Mouse (Mus musculus) right cerebral cortex, postnatal 36 days (tissue): ENCODE data around the gene Hpse2.
A peak's percentile ranks its signal among the peaks of the same experiment; 100 is the strongest.
"Not testable (repeated sequence)": the region's sequence is repeated elsewhere in the genome, so short reads cannot be mapped to it uniquely, and the experiment has no call there.

Experiments used
- DNase-seq, 2 experiments: peaks; one replicate each; pipeline ENCODE4 v3.0.0; 2022; ENCODE audit warnings: low spot score in 2 of 2, mixed read lengths in 1 of 2

Gene Hpse2

DNA sequence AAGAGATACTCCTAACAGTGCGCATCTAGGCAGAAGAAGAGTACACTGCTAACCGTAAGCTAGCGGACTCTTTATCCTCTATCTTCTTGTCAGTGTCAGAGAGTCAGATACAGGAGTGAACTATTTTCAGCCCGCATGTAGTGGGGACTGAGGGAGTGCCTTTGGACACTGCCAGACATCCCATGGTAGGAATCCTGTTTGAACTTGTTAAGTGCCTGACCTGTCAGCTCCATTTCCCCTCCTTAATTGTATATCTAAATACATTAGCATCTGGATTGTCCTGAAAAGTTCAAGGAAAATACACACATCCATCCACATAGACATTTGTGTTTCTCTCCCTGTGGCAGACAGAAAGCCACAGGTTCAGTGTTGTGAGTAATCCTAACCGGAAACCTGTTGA is 531.1 kb downstream of the Hpse2 start:
- no peak for DNase-seq

DNA sequence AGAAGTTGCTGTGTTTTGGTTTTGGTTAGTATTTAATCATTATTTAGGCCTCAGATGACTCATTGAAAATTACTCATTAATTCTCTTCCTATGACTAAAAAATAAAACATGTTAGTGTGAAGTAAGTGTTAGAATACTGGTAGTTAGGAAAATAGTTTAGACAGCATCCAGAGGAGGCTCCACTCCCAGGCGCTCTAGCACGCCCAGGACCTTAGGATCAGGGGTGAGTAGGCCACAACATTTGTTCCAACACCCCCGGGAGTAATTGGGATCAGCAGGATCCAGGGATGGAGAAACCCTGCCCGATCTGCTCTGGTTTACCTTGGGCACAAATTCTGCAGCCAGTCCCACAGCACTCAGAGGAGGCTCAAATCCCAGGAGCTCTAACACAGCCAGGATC is 532.5 kb downstream of the Hpse2 start:
- no peak for DNase-seq

DNA sequence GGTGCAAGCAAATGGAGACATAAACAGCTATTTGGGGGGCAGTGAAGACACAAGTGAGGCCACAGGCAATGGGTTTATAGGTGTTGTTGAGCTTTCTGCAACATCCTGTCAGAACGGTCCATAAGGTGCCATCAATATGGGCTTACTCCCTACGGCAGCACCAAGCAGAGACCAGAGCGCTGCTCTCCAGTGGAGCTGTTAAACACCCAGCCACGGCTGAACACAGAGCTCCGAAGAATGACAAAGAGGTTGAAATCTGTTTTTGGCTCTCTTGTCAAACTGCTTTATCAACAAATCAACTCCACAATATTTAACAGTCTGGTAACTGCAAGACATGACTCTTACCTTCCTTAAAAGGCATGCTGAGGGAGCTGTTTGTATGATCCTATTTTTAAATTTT is 537.7 kb downstream of the Hpse2 start:
- no peak for DNase-seq

DNA sequence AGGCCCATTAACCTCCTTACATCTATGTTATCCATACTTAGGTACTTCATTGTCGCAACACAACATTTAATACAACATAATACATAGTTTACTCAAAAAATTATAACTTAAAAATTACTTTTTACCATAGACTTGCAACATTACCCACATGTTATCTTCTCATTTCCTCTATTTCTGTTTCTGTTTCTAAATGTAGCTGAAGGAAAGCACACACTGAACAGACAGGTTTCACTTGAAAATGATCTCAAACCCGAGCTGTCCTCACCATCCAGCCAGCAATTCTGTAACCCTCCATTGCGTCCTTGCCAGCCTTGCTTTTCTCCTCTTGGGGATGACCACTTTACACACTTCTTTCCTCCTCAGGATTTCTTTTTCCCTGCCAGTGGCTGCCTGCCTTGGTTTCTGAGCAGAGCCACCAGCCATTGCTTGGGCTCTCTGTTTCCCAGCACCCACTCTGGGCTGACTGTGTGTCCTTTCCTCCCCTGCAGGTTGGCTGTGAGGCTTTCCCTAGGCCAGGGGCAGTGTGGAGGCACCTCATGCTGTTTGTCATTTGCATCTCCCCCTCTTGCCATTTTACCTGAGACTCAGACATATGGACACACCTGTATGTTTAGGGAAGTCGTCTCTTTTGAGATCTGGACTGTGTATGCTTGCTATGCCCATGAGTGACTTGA is 548.4 kb downstream of the Hpse2 start:
- no peak for DNase-seq

DNA sequence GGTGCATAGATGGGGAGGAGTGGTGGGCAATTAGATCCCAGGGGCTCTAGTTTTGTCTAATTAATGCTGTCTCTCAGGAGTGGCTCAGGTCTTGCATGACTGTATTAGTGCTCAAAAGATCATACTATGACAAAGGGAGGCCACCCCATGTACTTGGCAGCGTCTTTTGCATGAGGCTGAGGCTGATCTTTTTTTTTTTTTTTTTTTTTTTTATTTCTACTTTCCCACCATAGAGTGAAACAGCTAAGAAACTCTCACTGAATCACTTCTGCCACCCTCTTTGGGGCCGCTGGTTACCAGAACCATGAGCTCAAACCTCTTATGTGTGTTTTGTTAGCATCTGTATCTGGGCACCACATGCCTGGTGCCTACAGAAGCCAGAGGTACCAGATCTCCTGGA is 549.0 kb downstream of the Hpse2 start:
- no peak for DNase-seq

DNA sequence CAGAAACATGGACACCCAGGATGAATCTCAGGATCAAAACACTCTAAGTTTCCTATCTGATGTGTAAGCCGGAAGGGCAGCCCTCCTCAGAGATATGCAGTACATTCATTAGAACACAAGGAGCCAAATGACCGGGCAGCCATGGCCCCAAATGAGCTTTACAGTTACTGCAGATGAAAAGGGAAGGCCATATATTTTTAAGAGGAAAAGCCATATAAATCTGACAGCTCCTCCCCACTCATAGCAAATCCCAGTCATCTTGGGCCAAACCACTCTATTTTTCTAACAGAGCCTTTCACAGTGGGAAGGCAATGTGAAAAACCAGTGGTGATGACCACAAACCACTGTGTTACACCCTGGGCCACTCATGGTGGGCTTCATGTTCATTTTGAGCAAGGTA is 549.9 kb downstream of the Hpse2 start:
- no peak for DNase-seq

DNA sequence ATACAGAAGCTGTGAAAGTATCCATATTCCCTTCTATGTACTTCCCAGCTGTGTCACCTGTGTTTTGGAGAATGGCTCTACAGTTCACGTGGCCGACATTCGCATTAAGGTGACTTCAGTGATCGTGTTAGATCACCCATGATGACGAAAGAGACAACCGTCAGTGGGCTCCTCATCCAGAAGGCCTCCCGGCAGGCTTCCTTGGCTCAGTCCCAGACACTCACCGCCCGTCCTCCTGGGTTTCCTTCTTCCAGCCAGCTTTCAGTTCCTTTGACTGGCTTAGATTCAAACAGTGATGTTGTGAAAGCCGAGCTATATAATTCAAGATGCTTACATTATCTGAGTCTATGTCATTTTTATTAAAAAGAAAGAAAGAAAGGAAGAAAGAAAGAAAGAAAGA is 550.6 kb downstream of the Hpse2 start:
- no peak for DNase-seq

DNA sequence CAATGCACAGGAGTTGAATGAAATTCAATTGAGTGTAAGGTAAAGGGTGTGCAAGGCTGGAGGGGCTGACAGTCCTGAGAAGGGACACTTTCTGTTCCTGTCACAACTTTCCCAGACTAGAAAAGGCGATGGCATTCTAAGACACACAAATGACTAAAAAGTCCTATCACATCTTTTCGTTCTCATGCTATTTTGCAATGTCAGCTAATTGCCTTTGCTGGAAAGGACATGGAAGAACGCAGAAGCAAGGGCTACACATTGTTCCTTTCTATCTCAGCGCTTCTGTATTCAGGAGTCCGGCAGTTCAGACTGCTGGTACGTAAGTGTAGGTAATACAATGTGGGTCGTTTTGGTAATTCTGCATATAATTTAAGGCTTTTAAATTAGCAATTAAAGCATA is 555.0 kb downstream of the Hpse2 start:
- DNase-seq = no peak

DNA sequence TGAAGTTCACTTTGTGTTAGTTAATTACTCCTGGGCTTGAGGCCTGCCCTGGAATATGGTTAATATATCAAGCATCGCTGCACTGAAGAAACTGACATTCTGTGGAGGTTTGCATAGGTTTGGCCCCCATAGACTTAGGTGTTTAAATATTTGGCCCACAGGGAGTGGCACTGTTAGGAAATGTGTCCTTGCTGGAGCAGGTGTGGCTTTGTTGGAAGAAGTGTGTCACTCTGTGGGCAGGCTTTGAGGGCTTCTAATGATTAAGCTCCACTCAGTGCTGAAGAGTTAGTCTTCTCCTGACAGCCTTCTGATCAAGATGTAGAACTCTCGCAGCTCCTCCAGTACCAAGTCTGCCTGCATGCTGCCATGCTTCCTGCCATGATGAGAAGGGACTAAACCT is 555.9 kb downstream of the Hpse2 start:
- DNase-seq = no peak

DNA sequence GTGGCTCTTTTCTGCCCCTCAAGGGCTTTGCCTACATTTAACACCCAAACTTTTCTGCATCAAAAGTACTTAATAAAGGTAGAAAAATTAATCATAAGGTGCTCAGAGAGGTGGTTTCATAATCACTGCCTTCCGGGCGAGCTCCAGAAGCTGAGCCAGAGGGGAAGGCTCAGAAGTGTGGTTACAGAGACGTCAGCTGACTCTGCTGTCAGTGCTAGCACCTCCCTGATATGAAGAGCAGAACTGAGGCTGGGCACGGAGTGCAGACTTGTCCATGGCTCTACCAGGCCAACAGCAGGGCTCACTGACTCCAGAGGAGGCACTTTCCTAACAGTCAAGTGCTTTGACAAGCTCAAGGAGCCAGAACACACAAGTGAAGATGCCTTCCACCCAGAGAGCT is 559.0 kb downstream of the Hpse2 start:
- no peak for DNase-seq

DNA sequence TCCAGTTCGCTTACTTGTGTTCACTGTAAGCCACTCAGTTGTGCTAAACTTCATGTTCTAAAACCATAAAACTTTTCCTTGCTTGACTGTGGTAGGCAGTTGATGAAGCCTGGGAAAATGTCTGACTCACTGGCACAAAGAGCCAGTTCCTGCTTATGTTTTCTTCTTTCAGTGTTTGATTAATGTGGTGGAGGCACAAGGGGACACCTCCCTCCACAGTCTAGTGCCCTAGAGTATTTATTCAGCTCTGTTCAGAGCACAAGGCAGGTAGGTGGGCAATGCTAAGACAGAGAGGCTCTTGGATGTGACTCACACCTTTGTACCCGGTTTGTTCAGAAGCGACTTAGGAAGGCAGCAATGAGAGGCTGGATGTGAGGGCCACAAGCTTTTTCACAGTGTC is 560.3 kb downstream of the Hpse2 start:
- DNase-seq = no peak

DNA sequence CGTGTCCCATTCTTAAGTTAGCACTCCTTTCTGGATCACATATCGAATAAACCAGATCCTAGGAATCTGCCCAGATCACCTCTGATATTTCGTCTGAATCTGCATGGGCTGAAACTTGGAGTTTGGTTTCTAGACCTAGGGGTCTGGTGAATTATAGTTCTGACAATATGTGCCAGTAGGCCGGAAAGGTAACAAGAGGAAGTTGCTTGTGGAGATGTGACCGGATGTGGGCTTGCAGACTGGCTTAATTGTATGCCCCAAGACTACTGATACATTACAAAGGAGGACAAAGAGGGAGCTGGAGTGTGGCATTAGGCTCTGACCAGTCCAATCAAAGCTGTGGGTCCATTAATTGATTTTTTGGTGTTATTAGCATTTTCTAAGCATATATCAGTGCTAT is 568.0 kb downstream of the Hpse2 start:
- DNase-seq = no peak

DNA sequence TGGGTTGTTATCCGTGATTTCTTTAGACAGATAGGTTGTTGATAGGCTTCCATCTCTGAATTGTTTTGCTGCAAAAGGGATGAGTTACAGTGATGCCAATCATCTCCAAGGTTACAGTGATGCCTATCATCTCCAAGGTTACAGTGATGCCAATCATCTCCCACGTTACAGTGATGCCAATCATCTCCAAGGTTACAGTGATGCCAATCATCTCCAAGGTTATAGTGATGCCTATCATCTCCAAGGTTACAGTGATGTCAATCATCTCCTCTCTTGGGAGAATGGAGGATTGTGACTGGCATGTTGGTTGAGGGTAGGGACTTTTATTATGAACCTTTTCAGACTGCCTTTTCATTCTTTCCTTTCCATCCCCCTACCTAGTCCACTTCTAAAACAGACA is 570.4 kb downstream of the Hpse2 start:
- no peak for DNase-seq

DNA sequence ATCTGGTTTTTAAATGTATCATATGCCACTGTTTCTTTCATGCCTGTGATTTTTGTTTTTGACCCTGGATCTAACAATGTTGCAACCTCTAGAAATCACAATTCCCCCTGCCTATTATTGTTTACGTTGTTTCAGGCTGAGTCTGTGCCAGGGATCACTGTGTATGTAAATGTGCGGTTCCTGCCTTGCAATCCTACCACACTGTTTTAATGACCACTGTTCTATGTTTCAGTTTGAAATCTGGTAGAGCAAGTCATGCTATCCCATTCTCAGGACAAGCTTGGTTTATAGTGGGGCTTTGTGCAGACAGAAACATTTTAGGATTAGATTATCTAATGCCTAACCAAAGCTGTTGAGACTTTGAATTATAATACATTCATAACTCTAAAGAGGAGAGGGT is 571.9 kb downstream of the Hpse2 start:
- no peak for DNase-seq

DNA sequence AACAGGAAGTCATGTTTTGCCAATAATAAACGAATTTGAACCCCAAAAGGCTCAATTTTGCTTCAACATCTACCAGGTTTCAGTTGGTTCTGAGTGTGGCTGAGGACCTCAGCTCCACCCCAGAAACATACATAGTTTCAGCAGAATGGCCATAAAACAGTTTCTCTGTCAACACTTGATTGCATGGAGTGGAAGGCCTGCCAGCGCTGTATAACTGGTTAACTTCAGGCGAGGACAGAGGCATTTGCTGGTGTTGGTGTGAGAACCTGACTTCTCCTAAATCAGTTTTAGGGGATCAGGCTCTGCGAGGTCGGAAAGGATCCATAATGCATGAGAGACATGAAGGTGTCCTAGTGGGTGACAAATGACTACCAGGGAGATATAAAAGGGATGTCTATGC is 578.0 kb downstream of the Hpse2 start:
- no peak for DNase-seq

DNA sequence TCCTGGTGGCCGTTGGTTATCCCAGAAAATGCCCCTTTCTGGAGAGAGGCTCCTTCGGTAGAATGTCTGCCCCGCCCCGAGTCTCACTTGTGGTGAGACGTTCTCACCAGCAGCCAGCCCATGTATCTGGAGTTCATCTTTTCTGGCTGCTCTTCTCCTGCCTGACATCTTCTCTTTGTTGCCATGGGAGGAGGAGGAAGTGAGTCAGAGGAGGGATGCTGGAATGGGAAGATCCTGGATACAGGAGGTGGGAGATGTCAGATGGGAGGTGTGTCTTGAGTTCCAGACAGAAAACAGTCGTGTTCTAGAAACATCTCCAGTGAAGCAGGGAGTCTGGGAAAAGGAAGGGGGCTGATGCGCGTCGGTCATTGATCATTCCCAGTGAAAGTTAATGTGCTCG is 578.7 kb downstream of the Hpse2 start:
- DNase-seq = no peak

DNA sequence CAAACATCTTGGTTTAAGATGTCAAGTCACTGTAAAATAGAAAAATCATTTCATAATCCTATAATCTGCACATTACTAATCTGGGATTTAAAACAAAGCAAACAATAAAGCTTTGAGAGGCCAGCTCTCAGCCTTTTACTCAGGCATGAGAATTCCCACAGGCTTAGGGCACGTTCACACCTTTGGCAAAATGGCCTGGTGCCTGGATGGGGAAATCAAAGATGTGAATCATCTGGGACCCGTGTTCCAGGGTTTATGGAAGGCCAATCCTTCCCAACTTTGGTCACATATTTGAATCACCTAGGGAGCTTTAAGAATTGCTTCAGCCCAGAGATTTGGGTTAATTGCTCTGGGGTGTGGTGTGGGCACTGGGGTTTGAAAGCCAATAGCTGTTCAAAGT is 590.3 kb downstream of the Hpse2 start:
- DNase-seq = no peak

DNA sequence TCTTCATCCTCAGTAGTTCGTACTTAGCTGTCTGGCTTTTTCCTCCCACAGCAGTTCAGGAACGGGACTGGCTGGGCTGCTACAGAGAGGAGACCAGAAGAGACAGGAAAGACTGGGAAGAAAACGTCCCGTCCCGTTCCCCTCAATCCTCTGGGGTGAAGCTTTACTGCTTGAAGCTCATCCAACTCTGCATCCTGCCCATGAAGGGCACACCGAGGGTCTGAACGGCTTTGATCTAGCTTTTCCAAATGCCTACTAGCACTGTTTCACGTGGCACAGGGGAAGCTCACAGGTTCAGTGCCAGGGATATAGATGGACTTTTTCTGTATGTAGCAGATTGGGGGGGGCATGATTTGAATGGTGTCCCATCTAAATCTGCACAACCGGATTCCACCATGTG is 592.4 kb downstream of the Hpse2 start:
- no peak for DNase-seq

DNA sequence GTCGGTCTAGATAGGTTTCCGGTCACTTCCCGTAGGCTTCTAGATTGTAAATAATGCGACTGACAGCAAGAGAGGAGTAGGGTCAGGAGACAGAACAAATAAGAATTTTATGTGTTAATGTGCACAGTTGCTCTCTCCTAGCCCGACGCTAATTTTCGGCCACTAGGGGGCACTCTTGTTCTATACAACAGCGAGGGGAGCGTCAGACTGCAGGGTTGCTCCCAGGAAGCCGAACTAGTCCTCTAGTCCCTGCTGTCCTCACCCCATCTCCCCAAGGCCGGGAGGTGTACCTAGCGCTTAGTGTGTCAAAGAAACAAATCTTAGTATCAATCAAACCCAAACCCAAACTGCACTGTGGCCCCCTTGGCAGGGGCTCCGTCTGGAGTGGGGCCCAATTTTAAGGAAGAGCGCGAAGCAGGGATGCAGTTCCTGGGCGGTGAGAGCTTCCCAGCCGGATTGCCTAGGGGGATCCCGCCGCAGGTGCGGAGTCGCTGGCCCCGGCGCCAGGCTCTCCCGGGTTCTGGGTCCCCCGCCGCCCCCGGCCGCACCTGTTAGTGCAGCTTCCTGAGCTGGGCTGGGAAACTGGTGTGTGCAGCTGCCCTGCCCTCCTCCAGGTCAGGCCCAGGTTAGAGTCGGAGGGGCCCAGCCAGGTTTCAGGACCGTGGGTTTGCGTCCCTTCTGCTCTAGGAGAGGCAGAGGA is 593.1 kb downstream of the Hpse2 start:
- DNase-seq = peak; percentile 75 to 78

DNA sequence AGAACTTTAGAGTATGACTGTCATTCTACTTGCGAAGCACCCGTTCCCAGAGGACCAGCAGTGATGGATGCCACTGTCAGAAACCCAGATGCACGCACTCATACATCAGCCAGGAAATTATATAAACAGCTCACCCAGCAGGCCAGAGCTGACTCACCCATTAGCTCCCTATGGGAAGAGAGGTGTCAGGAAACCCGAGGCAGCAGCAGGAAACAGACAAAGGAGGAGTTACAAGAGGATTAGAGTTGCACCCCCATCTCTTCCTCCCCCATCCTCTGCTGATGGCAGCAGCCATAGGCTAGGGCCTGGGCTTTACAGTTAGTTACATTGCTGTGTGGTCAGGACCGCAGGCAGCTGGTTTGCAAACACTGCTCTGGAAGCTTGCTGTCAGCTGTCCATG is 599.8 kb downstream of the Hpse2 start:
- DNase-seq = no peak

DNA sequence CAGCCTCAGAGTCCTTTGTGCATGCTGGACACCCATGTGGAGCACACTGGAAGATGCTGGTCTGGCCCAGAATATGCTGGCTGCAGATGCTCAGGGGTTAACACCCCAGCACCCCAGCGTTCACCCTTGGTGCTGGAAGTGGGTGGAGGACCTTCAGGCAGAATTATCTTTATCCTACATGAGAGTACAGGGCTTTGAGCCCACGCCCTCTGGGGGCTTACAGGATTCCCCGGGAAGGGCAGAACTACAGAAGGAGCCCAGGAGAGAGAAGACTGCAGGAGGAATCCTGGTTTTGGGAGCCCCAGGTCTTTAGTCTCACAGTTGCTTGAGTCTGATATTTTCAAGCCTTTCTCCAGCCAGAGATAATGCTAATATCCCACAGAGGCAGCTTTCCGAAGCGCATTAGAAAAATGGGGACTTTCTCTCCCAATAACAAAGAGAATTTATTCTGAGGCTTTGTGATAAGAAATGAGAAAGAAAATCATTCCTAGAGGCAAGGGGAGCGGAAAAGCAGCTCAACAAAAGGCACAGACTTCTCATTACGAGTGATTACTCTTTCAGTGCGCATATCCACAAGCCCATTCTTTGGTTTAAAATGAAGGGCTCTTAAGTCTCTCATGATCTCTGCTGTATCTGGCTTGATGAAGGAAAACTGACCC is 602.5 kb downstream of the Hpse2 start:
- DNase-seq = no peak

DNA sequence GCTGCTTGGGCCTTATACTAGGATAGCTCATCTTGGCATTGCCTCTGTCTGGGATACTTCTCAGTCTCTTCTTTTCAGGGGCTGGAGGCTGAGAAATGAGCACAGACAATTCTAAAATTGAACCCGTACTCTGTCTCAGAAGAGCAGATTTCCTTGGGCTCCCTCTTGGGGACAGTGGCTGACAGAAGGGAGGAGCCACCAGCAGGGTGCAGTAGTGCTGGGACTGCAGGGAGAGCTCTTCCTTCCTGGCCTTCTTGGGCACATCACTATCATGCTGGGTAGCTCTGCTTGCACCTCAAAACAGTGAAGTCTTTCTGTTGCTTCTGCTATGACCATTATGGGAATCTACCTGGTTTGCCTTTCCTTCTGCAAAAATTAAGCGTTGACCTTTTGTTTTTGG is 603.0 kb downstream of the Hpse2 start:
- no peak for DNase-seq

DNA sequence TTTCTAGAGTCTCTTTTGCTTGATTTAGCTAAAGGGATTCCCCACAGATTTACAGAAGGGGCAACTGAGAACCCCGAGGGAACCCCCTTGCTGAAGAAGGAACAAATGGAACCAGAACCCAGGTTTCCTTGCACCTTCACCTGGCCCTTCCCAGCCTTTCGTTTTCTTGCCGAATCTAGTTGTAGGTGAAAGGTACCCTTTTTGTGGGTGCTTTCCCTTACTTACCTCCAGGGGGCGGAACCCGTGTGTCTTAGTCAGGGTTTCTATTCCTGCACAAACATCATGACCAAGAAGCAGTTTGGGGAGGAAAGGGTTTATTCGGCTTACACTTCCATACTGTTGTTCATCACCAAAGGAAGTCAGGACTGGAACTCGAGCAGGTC is 608.0 kb downstream of the Hpse2 start:
- DNase-seq = not testable (repeated sequence)
